Mouse (Mus musculus): ENCODE data around the gene Nin. TPM values are rescaled to one million over a fixed set of nuclear protein-coding genes. Genes with fewer than 3 reads are reported as not detected.
A peak's percentile ranks its signal among the peaks of the same experiment; 100 is the strongest.

Nin gene
- total RNA-seq, 2 experiments from 2014 or later = 36.7 to 39.8 TPM

DNA sequence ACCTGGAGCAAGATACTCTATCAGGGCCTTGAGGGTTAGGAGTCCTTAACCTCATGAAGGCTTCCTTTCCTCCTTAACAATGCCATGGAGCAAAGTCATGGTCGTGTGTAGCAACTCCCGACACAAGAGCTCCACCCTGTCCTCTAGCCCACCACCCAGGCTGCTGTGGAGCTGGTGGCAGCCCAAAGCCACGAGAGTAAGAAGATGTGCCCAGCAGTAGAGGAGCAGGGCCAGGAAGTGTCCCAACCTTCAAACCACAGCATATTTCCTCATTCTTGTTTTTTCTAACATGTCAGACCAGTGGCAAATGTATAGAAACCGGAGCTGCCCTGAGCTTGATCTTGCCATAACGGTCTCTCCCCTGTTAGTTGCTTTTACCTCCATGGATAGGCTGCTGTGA lies 29.3 kb downstream of the Nin start:
- DNase-seq (ENCODE audit: low spot score in 2 of 2) = no peak

DNA sequence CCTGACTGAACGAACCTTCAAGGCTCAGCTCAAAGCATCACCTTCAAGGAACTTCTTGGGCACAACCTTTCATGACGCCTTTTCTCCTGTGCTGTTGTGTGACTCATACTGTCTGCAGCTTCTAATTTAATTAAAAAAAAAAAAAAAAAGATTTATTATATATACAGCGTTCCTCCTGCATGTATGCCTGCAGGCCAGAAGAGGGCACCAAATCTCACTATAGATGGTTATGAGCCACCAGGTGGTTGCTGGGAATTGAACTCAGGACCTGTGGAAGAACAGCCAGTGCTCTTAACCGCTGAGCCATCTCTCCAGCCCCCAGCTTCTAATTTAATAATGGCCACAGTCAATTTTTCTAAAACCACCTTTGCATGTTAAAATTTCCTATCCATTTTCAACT lies 29.8 kb downstream of the Nin start:
- DNase-seq (ENCODE audit: low spot score in 2 of 2) = no peak

DNA sequence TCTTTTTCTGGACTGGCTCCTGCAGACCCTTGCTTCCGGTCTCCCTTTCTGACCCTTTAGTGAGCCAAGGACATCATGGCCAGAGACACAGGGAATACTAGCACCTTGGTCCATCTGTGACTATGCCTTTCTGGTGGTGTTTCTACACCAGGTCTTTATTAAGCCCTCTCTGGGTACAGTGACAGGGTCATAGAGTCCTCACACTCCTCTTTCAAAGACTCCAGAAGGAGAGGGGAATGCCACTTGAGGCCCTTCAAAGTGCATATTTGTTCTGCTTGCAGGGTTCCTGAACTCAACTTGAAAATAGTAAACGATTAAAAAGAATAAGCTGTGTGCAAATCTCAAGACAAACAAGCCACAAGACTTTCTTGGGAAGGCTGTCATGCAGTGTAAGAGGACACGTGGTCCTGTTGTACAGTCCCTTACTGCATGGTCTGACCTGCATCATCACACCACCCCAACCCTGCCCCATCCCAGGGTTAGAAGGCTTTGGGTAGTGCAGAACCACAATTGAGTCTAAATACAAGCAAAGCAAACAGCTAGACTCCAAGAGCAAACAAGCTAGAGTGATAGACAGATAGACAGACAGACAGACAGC lies 30.5 kb downstream of the Nin start:
- DNase-seq (ENCODE audit: low spot score in 2 of 2) = no peak

DNA sequence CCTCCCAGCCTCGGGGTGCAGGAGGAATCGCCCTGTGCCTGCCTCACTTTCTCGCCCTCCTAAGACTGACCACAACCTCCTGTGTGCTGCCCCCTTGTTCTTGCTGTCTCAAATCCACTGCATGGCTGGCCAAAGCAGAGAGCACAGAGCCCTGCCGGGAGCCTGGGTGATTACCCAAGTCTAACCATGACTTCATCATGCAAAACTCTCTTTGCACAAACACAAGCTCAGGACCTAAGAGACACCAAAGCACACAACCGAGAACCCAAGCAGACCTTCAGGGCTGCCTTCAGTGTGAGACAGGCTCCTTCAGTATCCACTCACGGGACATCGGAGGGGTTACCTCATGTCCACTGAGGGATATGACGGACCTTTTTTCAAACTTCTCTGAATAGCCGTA lies 31.0 kb downstream of the Nin start:
- no peak for DNase-seq (ENCODE audit: low spot score in 2 of 2)

DNA sequence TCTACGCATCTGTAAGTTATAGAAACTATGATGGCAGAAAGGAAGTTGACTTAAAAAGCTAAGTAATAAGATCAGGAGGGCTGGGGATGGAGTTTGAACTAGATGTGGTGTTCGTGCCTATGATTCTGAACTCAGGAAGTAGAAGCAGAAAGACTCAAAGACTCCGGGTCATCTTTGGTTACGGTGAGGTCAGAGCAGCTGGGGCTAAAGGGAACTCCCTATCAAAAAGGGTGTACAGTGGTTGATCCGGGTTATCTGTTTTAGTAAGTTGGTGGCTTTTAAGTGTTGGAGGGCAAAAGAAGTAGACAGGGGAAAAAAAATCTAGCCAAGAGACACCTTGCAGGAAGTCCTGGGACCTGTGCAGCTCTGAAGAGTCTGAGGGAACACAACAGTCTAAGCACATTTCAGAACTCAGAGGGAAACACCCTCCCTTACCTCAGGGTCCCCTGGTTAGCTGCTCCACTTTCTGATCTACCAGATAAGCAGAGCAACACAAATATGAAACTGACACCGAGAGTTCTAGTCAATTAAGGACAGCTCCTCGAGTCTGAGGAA lies 35.0 kb downstream of the Nin start:
- no peak for DNase-seq (ENCODE audit: low spot score in 2 of 2)

DNA sequence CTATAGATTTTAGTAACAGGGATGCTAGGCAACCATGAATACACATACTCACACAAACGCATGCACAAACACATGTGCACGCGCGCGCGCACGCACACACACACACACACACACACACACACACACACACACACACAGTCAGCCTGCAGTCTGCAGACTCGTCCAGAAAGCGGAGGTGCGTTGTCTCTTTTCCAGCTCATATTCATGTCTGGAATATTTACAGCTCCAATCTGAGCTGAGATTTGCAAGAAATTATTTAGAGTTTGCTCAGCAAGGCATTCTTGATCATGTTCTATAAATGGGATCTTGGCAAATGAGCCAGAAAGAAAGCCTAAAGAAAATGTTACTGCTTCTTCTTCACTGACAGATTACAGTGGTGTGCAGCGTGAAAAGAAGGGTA lies 37.0 kb downstream of the Nin start:
- DNase-seq (ENCODE audit: low spot score in 2 of 2) = no peak

DNA sequence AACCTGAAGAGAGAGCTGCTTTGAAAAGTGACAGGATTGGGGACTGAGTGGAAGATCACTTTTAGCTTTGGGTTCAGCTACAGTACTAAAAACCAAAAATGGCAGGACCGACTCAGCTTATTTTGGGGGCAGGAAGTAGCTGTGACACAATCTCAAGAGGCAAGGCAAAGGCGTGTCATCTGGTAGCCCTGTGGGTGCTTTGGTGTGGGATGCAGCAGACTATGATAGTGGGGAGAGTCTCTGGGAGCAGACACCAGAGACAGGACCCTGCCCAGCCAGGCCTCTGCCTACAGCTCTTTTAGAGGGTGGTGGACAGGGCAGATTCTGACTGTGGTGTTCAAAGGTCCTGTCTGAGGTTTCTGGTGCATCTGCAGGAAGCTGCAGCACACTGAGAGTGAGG lies 38.5 kb downstream of the Nin start:
- DNase-seq (ENCODE audit: low spot score in 2 of 2) = no peak

- DNase-seq (ENCODE audit: low spot score in 2 of 2) = no peak
Observed at GRCm38 (mm10) chr12:70070888-70071287, 42.6 kb downstream of the Nin start.

DNA sequence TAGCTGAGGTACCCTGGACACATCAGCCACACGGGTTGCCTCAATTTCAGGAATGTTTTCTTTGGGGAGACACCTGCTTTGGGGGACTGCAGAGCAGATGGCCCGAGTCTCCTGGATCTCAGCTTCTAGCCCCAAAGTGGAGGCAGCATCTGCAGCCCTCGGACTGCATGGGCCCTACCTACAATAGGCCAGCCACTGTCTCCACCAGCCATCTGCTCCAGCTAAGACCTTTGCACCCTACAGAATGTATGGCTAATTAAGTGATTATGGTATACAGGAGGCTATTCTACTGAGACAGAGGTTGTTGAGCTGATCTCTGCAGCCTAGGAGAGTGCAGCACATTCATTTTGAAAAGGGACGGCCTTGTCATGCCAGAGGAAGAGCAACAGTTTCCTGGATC lies 43.2 kb downstream of the Nin start:
- no peak for DNase-seq (ENCODE audit: low spot score in 2 of 2)

DNA sequence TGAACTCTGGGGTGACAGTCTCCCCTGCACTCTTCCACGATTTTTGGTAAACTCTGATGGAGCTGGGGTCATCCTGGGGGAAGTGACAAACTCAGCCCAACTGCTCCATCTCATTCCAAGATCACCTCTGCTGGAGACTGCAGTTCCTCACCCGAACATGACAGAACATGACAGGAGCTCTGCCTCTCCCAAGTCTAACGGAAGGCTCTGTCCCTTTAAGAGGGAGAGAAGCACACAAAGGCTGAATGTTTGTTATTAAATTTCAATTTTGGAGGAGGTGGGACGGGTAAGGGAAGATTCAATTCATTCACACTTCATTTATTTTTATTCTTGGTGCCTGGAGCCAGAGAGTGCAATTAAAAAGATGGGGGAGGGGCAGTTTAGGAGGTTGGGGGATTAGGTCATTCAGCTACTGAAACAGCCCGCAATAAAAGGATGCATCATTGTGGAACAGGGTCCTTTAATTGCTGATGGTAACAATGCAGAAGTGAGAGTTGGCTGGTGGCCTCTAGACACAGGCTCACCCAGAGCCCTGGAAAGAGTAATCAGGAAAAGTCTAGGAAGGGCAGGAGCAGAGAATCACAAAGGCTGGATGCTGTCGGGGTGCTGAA lies 44.8 kb downstream of the Nin start:
- no peak for DNase-seq (ENCODE audit: low spot score in 2 of 2)

GRCm38 (mm10) chr12:70067849-70068248 lies 45.7 kb downstream of the Nin start:
- DNase-seq (ENCODE audit: low spot score in 2 of 2) = no peak

GRCm38 (mm10) chr12:70062114-70062513 lies 51.4 kb downstream of the Nin start:
- peak in 1 of 2 experiments; percentile 46 for DNase-seq (ENCODE audit: low spot score in 2 of 2)

DNA sequence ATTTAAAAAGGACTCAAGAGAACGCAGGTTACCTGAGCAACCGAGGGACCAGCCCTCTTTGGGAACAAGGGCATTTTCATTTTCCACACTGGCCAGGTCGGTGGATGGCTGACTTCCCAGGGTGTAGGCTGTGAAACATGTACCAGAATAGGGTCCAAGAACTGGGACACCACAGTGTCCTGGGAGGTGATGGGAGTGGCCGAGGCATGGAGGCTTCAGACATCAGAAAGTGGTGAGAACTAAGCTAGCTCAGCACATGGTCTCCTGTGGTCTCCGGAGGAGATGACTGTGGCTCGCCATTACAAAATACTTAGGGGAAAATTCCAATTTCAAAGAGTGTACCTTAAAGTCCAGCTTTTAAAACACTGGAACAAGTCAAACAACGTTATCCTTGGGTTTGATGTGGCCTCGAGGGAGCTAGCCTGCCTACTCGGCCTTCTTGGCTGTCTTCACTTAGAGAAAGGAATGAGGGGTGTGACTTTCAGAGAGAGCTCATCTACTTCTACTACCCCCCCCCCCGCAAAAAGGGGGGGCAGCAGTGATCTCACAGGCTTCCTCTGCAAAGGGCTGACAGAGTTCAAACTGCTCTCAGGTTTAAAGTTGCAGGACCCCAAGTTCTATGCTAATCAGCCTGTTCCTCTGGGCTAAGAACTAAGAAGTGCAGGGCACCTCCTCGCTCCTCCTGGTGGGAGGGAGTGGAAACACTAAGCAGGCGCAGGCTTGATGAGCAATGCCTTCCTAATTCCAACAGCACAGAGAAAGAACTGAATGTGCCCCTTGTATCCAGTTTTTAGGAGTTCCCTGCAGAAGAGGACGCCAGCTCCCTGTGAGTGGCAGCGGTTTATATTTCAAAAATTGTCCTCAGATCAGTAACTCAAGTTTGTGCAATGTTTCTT lies 54.3 kb downstream of the Nin start:
- DNase-seq (ENCODE audit: low spot score in 2 of 2) = no peak

DNA sequence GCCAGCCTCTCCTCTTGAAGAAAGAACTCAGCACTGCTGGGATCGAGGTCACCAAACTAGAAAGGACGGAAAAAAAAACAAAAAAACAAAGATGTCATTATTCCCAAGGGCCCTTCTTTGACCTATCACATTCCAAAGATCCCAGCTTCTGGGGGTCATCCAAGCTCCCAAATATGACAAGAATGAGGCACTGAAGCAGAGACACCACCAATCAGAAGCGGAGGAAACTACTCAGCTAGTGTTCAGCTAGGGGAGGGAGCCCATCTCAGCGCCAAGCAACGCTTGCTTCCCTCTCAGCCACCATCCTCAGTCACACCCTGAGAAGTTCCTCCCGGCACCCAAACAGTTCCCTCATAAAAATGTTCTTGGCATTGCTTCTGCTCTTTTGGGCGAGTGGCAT lies 62.8 kb downstream of the Nin start:
- no peak for DNase-seq (ENCODE audit: low spot score in 2 of 2)

DNA sequence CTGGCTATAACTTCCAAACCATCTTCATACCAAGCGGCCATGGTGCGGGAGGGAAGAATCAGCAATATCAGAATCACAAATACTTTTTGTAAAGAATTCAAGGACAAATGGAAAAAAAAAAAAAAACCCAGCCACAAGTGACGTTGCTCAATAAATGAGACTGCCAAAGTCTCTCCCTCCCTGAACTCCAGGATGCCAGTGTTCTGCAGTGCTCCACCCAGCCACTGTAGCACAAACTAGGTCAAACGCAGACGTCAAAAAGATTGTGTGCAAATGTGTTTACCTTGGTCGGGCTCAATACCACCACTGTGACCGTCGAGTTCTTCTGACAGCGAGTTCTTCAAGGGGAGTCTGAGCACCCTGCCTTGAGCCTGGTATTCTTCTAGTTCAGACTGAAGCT lies 64.8 kb downstream of the Nin start:
- no peak for DNase-seq (ENCODE audit: low spot score in 2 of 2)

- no peak for DNase-seq (ENCODE audit: low spot score in 2 of 2)
Observed at GRCm38 (mm10) chr12:70047281-70047680, 66.2 kb downstream of the Nin start.

DNA sequence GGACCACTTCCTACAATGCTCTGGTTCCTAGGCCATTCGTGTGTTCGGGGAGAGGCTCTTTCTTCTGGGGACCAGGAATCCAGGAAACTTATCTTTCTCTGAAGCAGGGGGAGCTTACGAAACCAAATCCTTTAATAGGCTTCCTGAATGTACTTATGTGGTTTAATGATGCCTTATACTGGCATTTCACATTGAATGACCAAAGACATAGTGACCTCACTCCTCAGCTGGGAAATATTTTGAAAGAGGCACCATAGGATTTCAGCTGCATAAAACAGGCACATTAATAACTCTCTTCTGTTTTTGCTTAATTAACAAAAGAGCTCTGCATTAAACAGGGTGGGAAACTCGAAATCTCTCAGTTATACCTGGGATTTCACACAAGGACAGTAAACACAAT lies 69.2 kb downstream of the Nin start:
- no peak for DNase-seq (ENCODE audit: low spot score in 2 of 2)

- no peak for DNase-seq (ENCODE audit: low spot score in 2 of 2)
Observed at GRCm38 (mm10) chr12:70043421-70043820, 70.1 kb downstream of the Nin start.

DNA sequence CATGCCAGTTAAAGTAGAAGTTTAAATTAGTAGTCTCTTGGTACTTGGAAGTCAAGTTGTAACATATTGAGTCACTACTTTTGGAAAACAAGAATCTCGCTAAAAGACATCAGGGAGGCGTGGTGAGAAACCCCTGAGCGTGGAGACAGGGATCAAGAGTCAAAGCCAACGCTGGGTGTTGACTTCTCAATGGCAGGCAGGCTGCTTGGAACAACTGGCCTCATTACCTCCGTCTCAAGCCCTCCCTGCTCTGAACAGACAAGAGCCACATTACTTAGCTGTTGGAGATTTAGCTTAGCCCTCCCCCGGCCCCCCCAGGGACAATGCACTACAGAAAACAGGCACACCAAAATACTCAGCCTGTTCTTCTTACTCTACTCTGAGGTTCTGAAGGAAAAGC lies 72.5 kb downstream of the Nin start:
- no peak for DNase-seq (ENCODE audit: low spot score in 2 of 2)

- DNase-seq (ENCODE audit: low spot score in 2 of 2) = no peak
Observed at GRCm38 (mm10) chr12:70036722-70037305, 76.7 kb downstream of the Nin start.

DNA sequence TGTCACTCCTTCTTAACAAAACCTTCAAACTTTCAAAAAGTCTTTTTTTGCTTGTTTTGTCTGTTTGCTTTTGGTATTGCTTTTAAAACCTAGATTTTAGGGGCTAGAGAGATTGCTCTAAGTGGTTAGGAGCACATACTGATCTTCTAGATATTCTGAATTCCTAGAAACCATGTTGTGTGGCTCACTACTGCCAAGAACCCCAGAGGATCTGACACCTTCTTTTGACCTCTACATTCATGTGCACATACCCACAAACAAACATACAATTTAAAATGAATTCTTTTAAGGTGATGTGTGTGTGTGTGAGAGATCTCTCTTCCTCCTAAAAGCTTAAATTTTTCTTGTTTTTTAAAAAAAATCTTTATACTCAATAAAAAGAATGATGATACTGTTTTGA lies 87.3 kb downstream of the Nin start:
- DNase-seq (ENCODE audit: low spot score in 2 of 2) = no peak

- no peak for DNase-seq (ENCODE audit: low spot score in 2 of 2)
Observed at GRCm38 (mm10) chr12:70025431-70025830, 88.1 kb downstream of the Nin start.
